Mouse (Mus musculus) lung, adult 2 months (tissue): ENCODE results near the gene Calhm2. TPM values are rescaled to one million over a fixed set of nuclear protein-coding genes. Genes with fewer than 3 reads are reported as not detected.
A peak's percentile ranks its signal among the peaks of the same experiment; 100 is the strongest.
"Not testable (repeated sequence)": the region's sequence is repeated elsewhere in the genome, so short reads cannot be mapped to it uniquely, and the experiment has no call there.

Experiments used
- DNase-seq: peaks from one replicate; pipeline ENCODE4 v3.0.0; 2022
- H3K4me1 ChIP-seq: fragments of 200-500 bp; 2 replicates; pipeline ENCODE4 v1.6.1; 2011; ENCODE audit warnings: low read length; ENCODE audit not compliant: control insufficient read depth, insufficient read depth
- H3K4me3 ChIP-seq: fragments of 200-500 bp; replicated peaks from 2 replicates; pipeline ENCODE3; 2011; ENCODE audit warnings: low read depth, mild to moderate bottlenecking, control low read depth, low read length; ENCODE audit errors: extremely low read depth
- CTCF ChIP-seq: fragments of 200-500 bp; IDR thresholded peaks from 2 replicates; pipeline ENCODE4 v1.5.1; 2011; ENCODE audit warnings: mild to moderate bottlenecking, low read length, control low read depth; ENCODE audit not compliant: insufficient read depth
- POLR2A ChIP-seq: fragments of 200-500 bp; IDR thresholded peaks from 2 replicates; pipeline ENCODE4 v1.6.1; 2011; ENCODE audit warnings: low read depth, mild to moderate bottlenecking, control low read depth, low read length, borderline replicate concordance; ENCODE audit errors: extremely low read depth
- WGBS: fragments of 180-500 bp; shearing (Covaris S2); methylation state at CpG from one replicate; pipeline ENCODE4 v1.1.7; 2018; 5-methylcytosine and 5-hydroxymethylcytosine counted together
- polyA plus RNA-seq: library from polyadenylated mRNA; depleted of rRNA; stranded (reverse); fragments of >200 nt; gene quantifications from 2 replicates; pipeline ENCODE4 v1.2.3, GENCODE M21; 2012

Gene Calhm2
- polyA plus RNA-seq, 1 experiment, result 23.7 TPM

- no peak for DNase-seq
- H3K4me1 ChIP-seq, result no peaks in the 10 kb centered on the region
- H3K4me3 ChIP-seq, result no peak overlapping the region
- TF ChIP-seq CTCF (no peak), POLR2A (no peak)
- 66% methylated on average over 12 of the region's 12 CpGs for WGBS
Observed at GRCm38 (mm10) chr19:47152062-47152369, 13.9 kb upstream of the Calhm2 start.

- no peaks in the 10 kb centered on the region for H3K4me1 ChIP-seq
- WGBS, result 20% methylated on average over 32 of the region's 32 CpGs
- TF ChIP-seq POLR2A (no peak), CTCF (no peak)
- no peak overlapping the region for H3K4me3 ChIP-seq
- DNase-seq, result no peak
Observed at GRCm38 (mm10) chr19:47151332-47152061, 13.4 kb upstream of the Calhm2 start.

GRCm38 (mm10) chr19:47149854-47150253 is 11.8 kb upstream of the Calhm2 start:
- Histone ChIP-seq H3K4me1 (no peaks in the 10 kb centered on the region), H3K4me3 (no peak overlapping the region)
- no peak for DNase-seq
- TF ChIP-seq POLR2A (no peak), CTCF (no peak)
- 28% methylated on average over 4 of the region's 4 CpGs for WGBS

- 64% methylated on average over 5 of the region's 5 CpGs for WGBS
- Histone ChIP-seq H3K4me3 (no peak overlapping the region), H3K4me1 (no peaks in the 10 kb centered on the region)
- DNase-seq, result no peak
- TF ChIP-seq POLR2A (no peak), CTCF (no peak)
Observed at GRCm38 (mm10) chr19:47148267-47148847, 10.3 kb upstream of the Calhm2 start.

- TF ChIP-seq POLR2A (no peak), CTCF (no peak)
- no peaks in the 10 kb centered on the region for H3K4me1 ChIP-seq
- no peak within 1 kb of the TSS for H3K4me3 ChIP-seq
- no peak for DNase-seq
- WGBS, result 90% methylated on average over 6 of the region's 6 CpGs
Observed at GRCm38 (mm10) chr19:47144154-47144553, 6.1 kb upstream of the Calhm2 start, which contains the start of gene Calhm1. TSS of gene Calhm1 (minus strand) at chr19:47144254.

- no peak overlapping the region for H3K4me3 ChIP-seq
- no peak for DNase-seq
- H3K4me1 ChIP-seq, result peaks cover 2% of the 10 kb centered on the region; the same call in 1 of the 2 replicates
- WGBS, result 82% methylated on average over 6 of the region's 6 CpGs
- TF ChIP-seq CTCF, result no peak
- TF ChIP-seq POLR2A, result no peak
Observed at GRCm38 (mm10) chr19:47142438-47142837, 4.3 kb upstream of the Calhm2 start.

- not testable (repeated sequence) for DNase-seq, H3K4me1 ChIP-seq, H3K4me3 ChIP-seq
- WGBS, result 56% methylated on average over 7 of the region's 7 CpGs
Observed at GRCm38 (mm10) chr19:47139611-47140010, 1.5 kb upstream of the Calhm2 start.

- peak; percentile 39 for DNase-seq
- Histone ChIP-seq H3K4me3 (peak overlapping the region; percentile 71), H3K4me1 (peaks cover 9% of the 10 kb centered on the region)
- WGBS, result 13% methylated on average over 6 of the region's 6 CpGs
- TF ChIP-seq CTCF, result no peak
- no peak; the same call in 1 of the 2 replicates for TF ChIP-seq POLR2A
Observed at GRCm38 (mm10) chr19:47137051-47137581, 978 bp downstream of the Calhm2 start.

- 86% methylated on average over 5 of the region's 5 CpGs for WGBS
- no peak for TF ChIP-seq CTCF
- no peak for TF ChIP-seq POLR2A
- no peak for DNase-seq
Observed at GRCm38 (mm10) chr19:47136170-47136569, 1.9 kb downstream of the Calhm2 start.

GRCm38 (mm10) chr19:47135568-47135967 is 2.5 kb downstream of the Calhm2 start:
- TF ChIP-seq CTCF (no peak), POLR2A (no peak)
- Histone ChIP-seq H3K4me1 (peaks cover 9% of the 10 kb centered on the region), H3K4me3 (no peak overlapping the region)
- no peak for DNase-seq
- WGBS, result 88% methylated on average over 17 of the region's 17 CpGs

More at GRCm38 (mm10) chr19:47136170-47136569, 1.9 kb downstream of the Calhm2 start:
- Histone ChIP-seq H3K4me1 (peaks cover 9% of the 10 kb centered on the region), H3K4me3 (no peak overlapping the region)
